Comparison of ENCODE assay signal across 21 mouse cellular contexts in genomic region chr9:103620517-103621212, GRCm38 (mm10).
DNase-seq lines count a peak whose midpoint lies in the region; ATAC-seq and TF ChIP-seq lines count a peak whose summit lies in the region.
"Had no signal": no experiment of that assay in that cellular context is flagged by ENCODE, and none has a peak within 500 bp of the region (broad histone marks: within the 10 kb centered on the region; RNA-seq: fewer than 3 reads in every experiment).

No protein-coding gene starts in this region.

- no peak for TF ChIP-seq CTCF in bone marrow, adult 2 months (IDR thresholded peaks at IDR 0.05; ENCODE audit: control insufficient read depth, insufficient read depth, low read length)

- peaks cover 39% of the 10 kb centered on the region for H3K4me1 ChIP-seq in heart, embryonic 13.5 days
- H3K4me1 ChIP-seq in bone marrow, adult 2 months (ENCODE audit: control insufficient read depth, insufficient read depth, low read length): peaks cover 3% of the 10 kb centered on the region; the same call in 1 of the 2 replicates
- H3K4me1 ChIP-seq in limb, embryonic 10.5 days: peaks cover 23% of the 10 kb centered on the region
- H3K4me1 ChIP-seq: embryonic facial prominence, embryonic 15.5 days; hindbrain, embryonic 10.5 days had no signal

- 78% methylated on average over 8 of the region's 8 CpGs for WGBS in heart, embryonic 13.5 days
- 19% methylated on average over 8 of the region's 8 CpGs for WGBS in bone marrow, adult 2 months
- 94% methylated on average over 8 of the region's 8 CpGs for WGBS in limb, embryonic 10.5 days

- intact Hi-C loops in heart, postnatal 25 days (cut with DNase I): no loop called here

- peak overlapping the region; percentile 45; the same call in 1 of the 2 replicates for H3K27ac ChIP-seq in heart, embryonic 13.5 days (replicated peaks)
- peak overlapping the region; percentile 91 for H3K27ac ChIP-seq in bone marrow, adult 2 months (ENCODE audit: control insufficient read depth, insufficient read depth, low read depth, low read length, poor library complexity)
- H3K27ac ChIP-seq in limb, embryonic 10.5 days: no peak overlapping the region
- H3K27ac ChIP-seq: embryonic facial prominence, embryonic 15.5 days; forebrain, embryonic 10.5 days; gastrocnemius, adult 2 months; heart, adult 2 months; hindbrain, embryonic 10.5 days; hindbrain, embryonic 14.5 days had no signal

- no peaks in the 10 kb centered on the region for H3K36me3 ChIP-seq in heart, embryonic 13.5 days
- no peaks in the 10 kb centered on the region for H3K36me3 ChIP-seq in limb, embryonic 10.5 days
- H3K36me3 ChIP-seq: embryonic facial prominence, embryonic 15.5 days; forebrain, embryonic 10.5 days; hindbrain, embryonic 10.5 days had no signal

- H3K4me2 ChIP-seq in heart, embryonic 13.5 days: no peak overlapping the region
- H3K4me2 ChIP-seq: embryonic facial prominence, embryonic 15.5 days; heart, embryonic 12.5 days; hindbrain, embryonic 14.5 days had no signal

- no peak for ATAC-seq in heart, embryonic 13.5 days (ENCODE audit: extremely low read depth, insufficient number of reproducible peaks, low FRiP score, low TSS enrichment)
- peak; percentile 52 to 58; a peak in 3 of 4 replicates for ATAC-seq in hematopoietic stem cell, adult 5-6 weeks (replicated peaks in 1 of 2; ENCODE audit: insufficient read depth in 1 of 2, low FRiP score in 2 of 2, low TSS enrichment in 1 of 2, low read depth in 1 of 2, poor library complexity in 2 of 2, severe bottlenecking in 2 of 2)
- ATAC-seq: forebrain, embryonic 14.5 days had no signal

- H3K9me3 ChIP-seq in heart, embryonic 13.5 days: peaks cover 8% of the 10 kb centered on the region
- no peaks in the 10 kb centered on the region for H3K9me3 ChIP-seq in limb, embryonic 10.5 days (replicated peaks)
- H3K9me3 ChIP-seq: embryonic facial prominence, embryonic 15.5 days had no signal

- H3K4me3 ChIP-seq in heart, embryonic 13.5 days: no peak overlapping the region
- no peak overlapping the region for H3K4me3 ChIP-seq in bone marrow, adult 2 months (replicated peaks; ENCODE audit: control insufficient read depth, low read depth, low read length)
- no peak overlapping the region for H3K4me3 ChIP-seq in limb, embryonic 10.5 days
- H3K4me3 ChIP-seq: embryonic facial prominence, embryonic 15.5 days; erythroblast, embryonic 14.5 days; forebrain, embryonic 10.5 days; gastrocnemius, adult 2 months; heart, adult 2 months; heart, embryonic 12.5 days; hindbrain, embryonic 10.5 days had no signal

- no peak for TF ChIP-seq POLR2A in bone marrow, adult 2 months (IDR thresholded peaks at IDR 0.05; ENCODE audit: borderline replicate concordance, control insufficient read depth, low read depth, low read length)

- no peak overlapping the region for H3K9ac ChIP-seq in heart, embryonic 13.5 days
- H3K9ac ChIP-seq: embryonic facial prominence, embryonic 15.5 days; heart, embryonic 12.5 days; hindbrain, embryonic 14.5 days had no signal

- no peaks in the 10 kb centered on the region for H3K27me3 ChIP-seq in heart, embryonic 13.5 days (replicated peaks)
- H3K27me3 ChIP-seq in limb, embryonic 10.5 days (ENCODE audit: low read depth, poor library complexity, severe bottlenecking): no peaks in the 10 kb centered on the region
- H3K27me3 ChIP-seq: embryonic facial prominence, embryonic 15.5 days; heart, embryonic 12.5 days had no signal

- no peak for DNase-seq in heart, postnatal 25 days (ENCODE audit: low spot score)
- no peak for DNase-seq in lung, postnatal 14 days
- DNase-seq in limb, embryonic 10.5 days (ENCODE audit: low spot score): no peak
- DNase-seq: adrenal gland, adult 2 months; adrenal gland, postnatal 25 days; cerebellum, adult 2 months; cerebellum, postnatal 10 days; embryo, embryonic 11 days; gastrocnemius, adult 2 months; gastrocnemius, postnatal 25 days; heart, adult 2 months had no signal
